Mouse (Mus musculus): ENCODE results near the gene Sema4d. TPM values are rescaled to one million over a fixed set of nuclear protein-coding genes. Genes with fewer than 3 reads are reported as not detected.

Sema4d gene
- polyA plus RNA-seq, 1 experiment from 2014 or later: 9.8 TPM

DNA sequence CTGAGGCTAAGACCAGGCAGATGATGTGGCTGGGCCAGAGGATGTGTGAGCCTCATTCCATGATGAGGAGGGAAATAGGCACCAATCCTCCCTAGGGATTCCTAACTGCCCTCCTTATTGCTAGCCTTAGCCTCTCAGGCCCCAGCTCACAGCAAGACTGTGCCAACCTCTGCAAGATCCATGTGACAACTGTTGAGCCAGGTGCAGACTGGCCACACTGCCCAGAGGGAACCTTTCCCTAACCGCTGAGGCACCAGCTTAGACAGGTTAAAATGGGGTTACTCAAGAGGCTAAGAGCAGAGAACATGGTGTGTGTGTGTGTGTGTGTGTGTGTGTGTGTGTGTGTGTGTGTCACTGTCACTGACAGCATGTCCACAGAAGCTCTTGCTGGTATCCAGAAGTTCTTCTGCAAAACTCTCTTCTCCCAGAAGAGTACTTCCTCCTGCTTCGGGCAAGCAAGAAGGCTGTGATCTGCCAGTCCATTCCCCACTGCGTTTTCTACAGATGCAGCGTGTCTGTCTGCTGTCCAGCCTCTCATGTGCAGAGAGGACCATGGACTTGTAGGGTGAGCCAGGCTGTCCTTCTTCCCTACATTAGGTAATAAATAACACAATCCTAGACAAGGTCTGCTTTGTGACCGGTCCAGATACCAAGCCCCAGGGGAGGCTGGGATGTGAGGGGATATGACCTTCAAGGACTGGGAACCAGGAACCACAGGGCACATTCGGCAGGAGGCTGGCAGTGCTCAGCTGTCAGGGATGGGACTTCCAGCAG lies 24.8 kb upstream of the Sema4d start:
- Histone ChIP-seq H3K4me1 (replicated peaks; ENCODE audit: control insufficient read depth, insufficient read depth, low read length) (peaks cover 17% of the 10 kb centered on the region), H3K27me3 (ENCODE audit: control insufficient read depth, insufficient read depth, low read depth, low read length) (no peaks in the 10 kb centered on the region), H3K4me2 (ENCODE audit: low read depth, low read length) (no peak overlapping the region), H3K36me3 (ENCODE audit: control insufficient read depth, insufficient read depth, low read length) (no peaks in the 10 kb centered on the region), H3K4me3 (ENCODE audit: low read length) (no peak overlapping the region), H3K9me3 (ENCODE audit: control insufficient read depth, low read length) (no peaks in the 10 kb centered on the region), H3K9ac (ENCODE audit: low read length) (no peak overlapping the region), H3K27ac (ENCODE audit: low read length) (no peak overlapping the region)
- WGBS: 51% methylated on average over 6 of the region's 6 CpGs
- ATAC-seq (ENCODE audit: low read depth): no peak

DNA sequence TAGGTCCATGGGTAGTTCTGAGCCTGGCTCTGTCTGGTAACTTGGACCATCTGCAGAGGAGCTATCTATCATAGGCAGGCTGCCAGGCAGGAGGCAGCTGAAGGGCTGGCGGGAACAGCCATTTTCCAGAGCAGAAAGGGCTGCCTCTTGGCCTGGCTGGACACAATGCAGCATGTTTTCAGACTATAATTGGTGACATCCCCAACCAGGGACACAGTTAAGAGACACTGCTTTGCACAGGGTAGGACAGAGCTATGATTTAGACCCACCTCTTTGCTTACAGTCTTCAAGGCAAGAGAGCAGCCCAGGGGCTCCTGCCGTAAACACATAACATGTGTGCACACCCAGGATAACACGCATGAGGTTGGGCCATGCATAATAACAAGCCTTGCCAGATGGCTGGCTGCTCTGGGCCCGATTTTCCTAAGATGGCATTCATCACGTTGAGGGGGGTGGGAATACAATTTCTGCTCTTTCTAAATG lies 23.1 kb upstream of the Sema4d start:
- Histone ChIP-seq H3K9ac (ENCODE audit: low read length) (no peak overlapping the region), H3K4me1 (replicated peaks; ENCODE audit: control insufficient read depth, insufficient read depth, low read length) (peaks cover 17% of the 10 kb centered on the region), H3K36me3 (ENCODE audit: control insufficient read depth, insufficient read depth, low read length) (no peaks in the 10 kb centered on the region), H3K9me3 (ENCODE audit: control insufficient read depth, low read length) (no peaks in the 10 kb centered on the region), H3K4me2 (ENCODE audit: low read depth, low read length) (no peak overlapping the region), H3K27me3 (ENCODE audit: control insufficient read depth, insufficient read depth, low read depth, low read length) (no peaks in the 10 kb centered on the region), H3K27ac (ENCODE audit: low read length) (peak overlapping the region; percentile 80), H3K4me3 (ENCODE audit: low read length) (no peak overlapping the region)
- peak; percentile 76 for ATAC-seq (ENCODE audit: low read depth)
- 59% methylated on average over 5 of the region's 5 CpGs for whole genome bisulfite sequencing

GRCm38 (mm10) chr13:51815865-51816504 lies 22.4 kb upstream of the Sema4d start:
- ATAC-seq (ENCODE audit: low read depth): peak; percentile 82
- 37% methylated on average over 9 of the region's 9 CpGs for WGBS

DNA sequence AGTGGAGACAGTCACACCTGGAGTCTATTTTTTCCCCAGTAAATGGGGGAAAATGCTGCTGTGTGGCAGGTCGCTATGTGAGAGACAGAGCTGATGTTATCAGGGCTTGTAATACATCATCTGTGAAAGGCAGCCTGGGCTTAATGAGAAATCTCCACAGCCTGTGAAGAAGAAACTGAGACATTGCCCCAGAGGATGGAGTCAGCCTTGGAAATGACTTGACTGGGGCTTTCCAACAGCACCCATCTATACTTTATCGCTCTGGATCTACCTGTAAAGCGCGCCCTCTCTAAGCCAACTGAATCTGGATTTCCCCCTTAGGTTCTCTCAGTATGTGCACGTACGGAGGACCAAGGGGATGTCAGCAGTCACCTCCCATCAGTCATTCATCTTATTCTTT lies 21.1 kb upstream of the Sema4d start:
- no peak for ATAC-seq (ENCODE audit: low read depth)
- Histone ChIP-seq H3K36me3 (ENCODE audit: control insufficient read depth, insufficient read depth, low read length) (no peaks in the 10 kb centered on the region), H3K4me2 (ENCODE audit: low read depth, low read length) (no peak overlapping the region), H3K4me1 (replicated peaks; ENCODE audit: control insufficient read depth, insufficient read depth, low read length) (peaks cover 17% of the 10 kb centered on the region), H3K4me3 (ENCODE audit: low read length) (no peak overlapping the region), H3K9ac (ENCODE audit: low read length) (no peak overlapping the region), H3K9me3 (ENCODE audit: control insufficient read depth, low read length) (no peaks in the 10 kb centered on the region), H3K27me3 (ENCODE audit: control insufficient read depth, insufficient read depth, low read depth, low read length) (no peaks in the 10 kb centered on the region), H3K27ac (ENCODE audit: low read length) (no peak overlapping the region)
- WGBS: 84% methylated on average over 6 of the region's 6 CpGs

More at GRCm38 (mm10) chr13:51815865-51816504, 22.4 kb upstream of the Sema4d start:
- Histone ChIP-seq H3K9ac (ENCODE audit: low read length) (no peak overlapping the region), H3K9me3 (ENCODE audit: control insufficient read depth, low read length) (no peaks in the 10 kb centered on the region), H3K4me3 (ENCODE audit: low read length) (no peak overlapping the region), H3K36me3 (ENCODE audit: control insufficient read depth, insufficient read depth, low read length) (no peaks in the 10 kb centered on the region), H3K27ac (ENCODE audit: low read length) (peak overlapping the region; percentile 80), H3K4me1 (replicated peaks; ENCODE audit: control insufficient read depth, insufficient read depth, low read length) (peaks cover 17% of the 10 kb centered on the region), H3K27me3 (ENCODE audit: control insufficient read depth, insufficient read depth, low read depth, low read length) (no peaks in the 10 kb centered on the region), H3K4me2 (ENCODE audit: low read depth, low read length) (no peak overlapping the region)

DNA sequence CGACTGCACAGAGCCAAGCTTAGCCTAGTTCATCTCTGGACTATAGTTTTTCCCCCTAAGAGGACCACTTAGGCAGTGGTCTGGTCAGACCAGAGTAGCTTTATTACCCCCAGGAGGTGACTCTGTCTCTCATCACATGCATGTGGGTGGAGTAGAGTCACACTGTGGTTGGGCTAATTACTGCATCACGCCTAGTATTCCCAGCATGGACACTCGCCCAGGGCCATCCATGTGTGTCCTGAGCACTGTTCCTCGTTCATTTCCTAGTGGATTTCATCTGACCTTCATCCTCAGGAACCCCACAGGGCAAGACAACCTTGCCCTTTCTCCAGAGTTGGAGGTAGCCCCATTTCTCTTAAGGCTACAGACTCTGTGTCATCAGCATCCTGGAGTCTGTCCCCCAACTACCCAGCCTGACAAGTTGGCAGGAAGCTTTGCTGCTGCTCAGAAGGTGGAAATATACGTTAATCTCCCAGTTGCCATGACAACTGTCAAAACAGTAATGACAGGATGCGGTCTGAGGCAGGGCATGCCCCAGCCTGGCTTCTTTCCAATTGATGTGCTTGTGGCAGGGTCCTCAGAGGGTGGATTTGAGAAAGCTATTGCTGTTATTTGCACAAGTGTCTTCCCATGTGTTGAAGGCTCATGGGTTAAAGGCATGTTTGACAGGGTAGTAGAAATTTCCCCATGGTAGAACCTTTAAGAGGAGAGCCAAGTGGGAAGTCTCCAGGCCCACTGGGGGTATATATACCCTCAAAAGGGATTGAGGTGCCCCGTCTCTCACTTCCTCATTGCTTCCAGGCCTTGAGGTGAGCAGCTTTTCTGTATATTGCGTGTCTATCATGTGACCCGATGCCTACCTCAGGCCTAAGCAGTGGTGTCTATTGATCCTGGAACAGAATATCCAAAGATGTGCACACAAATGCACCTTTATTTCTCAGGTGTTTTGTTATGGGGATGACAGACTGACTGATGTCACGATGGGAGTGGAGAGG lies 20.4 kb upstream of the Sema4d start:
- Histone ChIP-seq H3K27me3 (ENCODE audit: control insufficient read depth, insufficient read depth, low read depth, low read length) (no peaks in the 10 kb centered on the region), H3K36me3 (ENCODE audit: control insufficient read depth, insufficient read depth, low read length) (no peaks in the 10 kb centered on the region), H3K9ac (ENCODE audit: low read length) (no peak overlapping the region), H3K4me2 (ENCODE audit: low read depth, low read length) (no peak overlapping the region), H3K9me3 (ENCODE audit: control insufficient read depth, low read length) (no peaks in the 10 kb centered on the region), H3K4me1 (replicated peaks; ENCODE audit: control insufficient read depth, insufficient read depth, low read length) (peaks cover 17% of the 10 kb centered on the region), H3K27ac (ENCODE audit: low read length) (no peak overlapping the region), H3K4me3 (ENCODE audit: low read length) (no peak overlapping the region)
- no peak for ATAC-seq (ENCODE audit: low read depth)
- 53% methylated on average over 10 of the region's 10 CpGs for WGBS

GRCm38 (mm10) chr13:51808141-51808540 lies 14.6 kb upstream of the Sema4d start:
- H3K27ac ChIP-seq (ENCODE audit: low read length): no peak overlapping the region
- peaks cover 7% of the 10 kb centered on the region; the same call in 1 of the 2 replicates for H3K4me1 ChIP-seq (replicated peaks; ENCODE audit: control insufficient read depth, insufficient read depth, low read length)
- no peak overlapping the region for H3K4me2 ChIP-seq (ENCODE audit: low read depth, low read length)
- H3K4me3 ChIP-seq (ENCODE audit: low read length): peak overlapping the region; percentile 10; the same call in 1 of the 2 replicates
- peak; percentile 73 for ATAC-seq (ENCODE audit: low read depth)
- H3K27me3 ChIP-seq (ENCODE audit: control insufficient read depth, insufficient read depth, low read depth, low read length): no peaks in the 10 kb centered on the region
- WGBS: 36% methylated on average over 12 of the region's 12 CpGs
- no peak overlapping the region for H3K9ac ChIP-seq (ENCODE audit: low read length)
- H3K36me3 ChIP-seq (ENCODE audit: control insufficient read depth, insufficient read depth, low read length): no peaks in the 10 kb centered on the region
- H3K9me3 ChIP-seq (ENCODE audit: control insufficient read depth, low read length): no peaks in the 10 kb centered on the region

DNA sequence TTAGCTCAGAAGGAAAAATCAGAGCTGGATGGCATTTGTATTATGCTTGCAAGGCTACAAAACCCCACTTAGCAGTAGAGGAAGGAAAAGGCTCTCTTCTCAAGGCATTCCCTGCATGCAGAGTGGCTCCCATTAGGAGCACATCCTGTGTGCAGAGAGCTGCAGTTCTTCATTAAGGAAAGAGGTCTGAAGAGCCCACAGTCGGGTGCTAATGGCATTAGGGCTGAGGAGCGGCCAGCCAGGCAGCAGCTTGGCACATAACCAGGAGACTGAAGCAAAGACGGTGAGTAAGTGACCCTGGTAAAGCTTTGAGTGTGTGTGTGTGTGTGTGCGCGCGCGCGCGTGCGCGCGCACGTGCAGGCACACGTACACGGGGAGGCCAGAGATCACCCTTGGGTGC lies 12.7 kb upstream of the Sema4d start:
- H3K4me2 ChIP-seq (ENCODE audit: low read depth, low read length): no peak overlapping the region
- H3K4me1 ChIP-seq (replicated peaks; ENCODE audit: control insufficient read depth, insufficient read depth, low read length): peaks cover 7% of the 10 kb centered on the region; the same call in 1 of the 2 replicates
- H3K27me3 ChIP-seq (ENCODE audit: control insufficient read depth, insufficient read depth, low read depth, low read length): no peaks in the 10 kb centered on the region
- H3K36me3 ChIP-seq (ENCODE audit: control insufficient read depth, insufficient read depth, low read length): no peaks in the 10 kb centered on the region
- no peak overlapping the region for H3K4me3 ChIP-seq (ENCODE audit: low read length)
- H3K27ac ChIP-seq (ENCODE audit: low read length): no peak overlapping the region
- no peak overlapping the region for H3K9ac ChIP-seq (ENCODE audit: low read length)
- 76% methylated on average over 15 of the region's 15 CpGs for WGBS
- no peaks in the 10 kb centered on the region for H3K9me3 ChIP-seq (ENCODE audit: control insufficient read depth, low read length)
- ATAC-seq (ENCODE audit: low read depth): no peak

- Histone ChIP-seq H3K27ac (ENCODE audit: low read length) (no peak overlapping the region), H3K4me1 (replicated peaks; ENCODE audit: control insufficient read depth, insufficient read depth, low read length) (peaks cover 11% of the 10 kb centered on the region), H3K9ac (ENCODE audit: low read length) (no peak overlapping the region), H3K36me3 (ENCODE audit: control insufficient read depth, insufficient read depth, low read length) (no peaks in the 10 kb centered on the region), H3K4me2 (ENCODE audit: low read depth, low read length) (no peak overlapping the region), H3K4me3 (ENCODE audit: low read length) (no peak overlapping the region), H3K9me3 (ENCODE audit: control insufficient read depth, low read length) (no peaks in the 10 kb centered on the region), H3K27me3 (ENCODE audit: control insufficient read depth, insufficient read depth, low read depth, low read length) (no peaks in the 10 kb centered on the region)
- no peak for ATAC-seq (ENCODE audit: low read depth)
- WGBS: 62% methylated on average over 4 of the region's 4 CpGs
Observed at GRCm38 (mm10) chr13:51805634-51806033, 12.1 kb upstream of the Sema4d start.
